Mouse (Mus musculus) left cerebral cortex, postnatal 14 days (tissue): ENCODE results near the gene Klf3. TPM values are rescaled to one million over a fixed set of nuclear protein-coding genes. Genes with fewer than 3 reads are reported as not detected.
A peak's percentile ranks its signal among the peaks of the same experiment; 100 is the strongest.
"Not testable (repeated sequence)": the region's sequence is repeated elsewhere in the genome, so short reads cannot be mapped to it uniquely, and the experiment has no call there.

Experiments
- DNase-seq, 2 experiments: peaks; one replicate each; pipeline ENCODE4 v3.0.0; 2021 to 2022; ENCODE audit warnings: low spot score in 2 of 2, mixed read lengths in 1 of 2
- intact Hi-C: fragments of 180-260 bp; cut with DNase I; formaldehyde crosslinking; loops from one replicate; pipeline ENCODE4 v1.15.1; 2025
- total RNA-seq, 2 experiments: library from RNA; stranded (reverse); gene quantifications; 2 replicates each; pipeline ENCODE4 v1.2.3; 2021

Gene Klf3
- total RNA-seq, 2 experiments from 2014 or later: 24.2 to 31.2 TPM

- DNase-seq: no peak
Measured at GRCm38 (mm10) chr5:64864699-64865108, 61.5 kb downstream of the Klf3 start.

GRCm38 (mm10) chr5:64865219-64865964, 62.2 kb downstream of the Klf3 start:
- no peak for DNase-seq
- intact Hi-C loops: no loop called here

More at GRCm38 (mm10) chr5:64864699-64865108, 61.5 kb downstream of the Klf3 start:
- intact Hi-C loops: loop anchor here (5.0 kb wide), 3 partner anchors 37 to 577 kb away; no protein-coding TSS in a partner anchor

- intact Hi-C loops: loop anchor here (2.0 kb wide), 1 partner anchor 484 kb away; no protein-coding TSS in a partner anchor
- peak; percentile 86 to 88 for DNase-seq
Measured at GRCm38 (mm10) chr5:64866331-64867050, 63.3 kb downstream of the Klf3 start.

GRCm38 (mm10) chr5:64867124-64867523, 63.9 kb downstream of the Klf3 start:
- DNase-seq: no peak
- intact Hi-C loops: loop anchor here (2.0 kb wide), 1 partner anchor 484 kb away; no protein-coding TSS in a partner anchor

- DNase-seq: no peak
- intact Hi-C loops: loop anchor here (2.0 kb wide), 1 partner anchor 485 kb away; no protein-coding TSS in a partner anchor
Measured at GRCm38 (mm10) chr5:64867551-64867950, 64.4 kb downstream of the Klf3 start.

- intact Hi-C loops: no loop called here
- DNase-seq: no peak
Measured at GRCm38 (mm10) chr5:64876086-64876830, 73.1 kb downstream of the Klf3 start.

- intact Hi-C loops: no loop called here
- no peak for DNase-seq
Measured at GRCm38 (mm10) chr5:64877235-64878026, 74.2 kb downstream of the Klf3 start.

GRCm38 (mm10) chr5:64878027-64878425, 74.8 kb downstream of the Klf3 start:
- intact Hi-C loops: no loop called here
- DNase-seq: peak in 1 of 2 experiments; percentile 29

- intact Hi-C loops: no loop called here
- DNase-seq: no peak
Measured at GRCm38 (mm10) chr5:64878526-64878925, 75.3 kb downstream of the Klf3 start.

- no peak for DNase-seq
- intact Hi-C loops: no loop called here
Measured at GRCm38 (mm10) chr5:64879241-64879640, 76.1 kb downstream of the Klf3 start.

- intact Hi-C loops: loop anchor here (10.0 kb wide), 2 partner anchors 73 to 363 kb away; no protein-coding TSS in a partner anchor
- DNase-seq: not testable (repeated sequence)
Measured at GRCm38 (mm10) chr5:64881559-64881958, 78.4 kb downstream of the Klf3 start.

GRCm38 (mm10) chr5:64881976-64882375, 78.8 kb downstream of the Klf3 start:
- DNase-seq: not testable (repeated sequence)
- intact Hi-C loops: loop anchor here (10.0 kb wide), 2 partner anchors 73 to 363 kb away; no protein-coding TSS in a partner anchor

Other genes with a start within 250 kb of the Klf3 start
- under 1 TPM in 1 of 2 experiments, not detected in 1; 0.15 TPM for gene Tlr1, start 130.2 kb downstream of the Klf3 start, total RNA-seq
- 1 to 10 TPM in 1 of 2 experiments, under 1 TPM in 1; 0.70 to 1.8 TPM for gene Tlr6, start 156.7 kb downstream of the Klf3 start, total RNA-seq
- 1 to 10 TPM; 4.8 to 5.9 TPM for gene Fam114a1, start 166.7 kb downstream of the Klf3 start, total RNA-seq